Mouse (Mus musculus) heart, postnatal 0 days (tissue): Measurements from ENCODE around the gene Rbfox1.

Experiments
- CTCF ChIP-seq: IDR thresholded peaks from 2 replicates; pipeline ENCODE4 v1.5.1; 2016; ENCODE audit warnings: antibody characterized with exemption, control low read depth, low read depth
- EP300 ChIP-seq: IDR thresholded peaks from 2 replicates; pipeline ENCODE4 v1.6.1; 2016; ENCODE audit warnings: antibody characterized with exemption, low read depth

GRCm38 (mm10) chr16:5841167-5841566, 44.0 kb upstream of the Rbfox1 start:
- TF ChIP-seq CTCF (no peak), EP300 (no peak)
